Mouse (Mus musculus) erythroid progenitor cell, adult 5-6 weeks (primary cell): ENCODE results near the gene Idh3a. TPM values are rescaled to one million over a fixed set of nuclear protein-coding genes. Genes with fewer than 3 reads are reported as not detected.
"Not testable (repeated sequence)": the region's sequence is repeated elsewhere in the genome, so short reads cannot be mapped to it uniquely, and the experiment has no call there.

ENCODE experiments used
- ATAC-seq: replicated peaks from 2 replicates; pipeline ENCODE4 v1.8.0; 2016; ENCODE audit warnings: moderate number of reproducible peaks, mild to moderate bottlenecking, moderate TSS enrichment, inconsistent platforms; ENCODE audit not compliant: poor library complexity, low FRiP score, severe bottlenecking
- total RNA-seq, 2 experiments: library from RNA; stranded (forward) in 1 of 2; stranded (reverse) in 1 of 2; fragments of 150-400 nt in 1 of 2; fragments of 186-747, 209-891 nt in 1 of 2; gene quantifications; 2 replicates each; pipeline versions ENCODE4 v1.2.3 to v1.2.4; 2015 to 2017; ENCODE audit warnings: low replicate concordance in 2 of 2

Idh3a gene
- total RNA-seq, 2 experiments from 2014 or later, result 19.7 to 26.8 TPM

GRCm38 (mm10) chr9:54584127-54584526, 2.0 kb upstream of the Idh3a start:
- not testable (repeated sequence) for ATAC-seq

- peak; percentile 31 for ATAC-seq
Measured at GRCm38 (mm10) chr9:54585839-54586198, 315 bp upstream of the Idh3a start.

GRCm38 (mm10) chr9:54587863-54588262, 1.7 kb downstream of the Idh3a start:
- no peak for ATAC-seq

GRCm38 (mm10) chr9:54593652-54594051, 7.5 kb downstream of the Idh3a start:
- ATAC-seq, result not testable (repeated sequence)

- ATAC-seq, result no peak
Measured at GRCm38 (mm10) chr9:54596752-54597465, 10.8 kb downstream of the Idh3a start.

GRCm38 (mm10) chr9:54602386-54602785, 16.3 kb downstream of the Idh3a start:
- ATAC-seq, result no peak

GRCm38 (mm10) chr9:54602916-54603315, 16.8 kb downstream of the Idh3a start:
- no peak for ATAC-seq

- no peak for ATAC-seq
Measured at GRCm38 (mm10) chr9:54604131-54604654, 18.1 kb downstream of the Idh3a start.

GRCm38 (mm10) chr9:54604886-54605285, 18.8 kb downstream of the Idh3a start:
- ATAC-seq, result no peak

GRCm38 (mm10) chr9:54612781-54613191, 26.7 kb downstream of the Idh3a start:
- ATAC-seq, result no peak

- peak; percentile 71 for ATAC-seq
Measured at GRCm38 (mm10) chr9:54614182-54614850, 28.2 kb downstream of the Idh3a start.

- no peak for ATAC-seq
Measured at GRCm38 (mm10) chr9:54627240-54627639, 41.1 kb downstream of the Idh3a start.

GRCm38 (mm10) chr9:54628752-54629151, 42.6 kb downstream of the Idh3a start:
- ATAC-seq, result no peak

GRCm38 (mm10) chr9:54629613-54630261, 43.6 kb downstream of the Idh3a start:
- ATAC-seq, result no peak

- no peak for ATAC-seq
Measured at GRCm38 (mm10) chr9:54630905-54631304, 44.8 kb downstream of the Idh3a start.

GRCm38 (mm10) chr9:54633401-54633800, 47.3 kb downstream of the Idh3a start:
- no peak for ATAC-seq

- peak; percentile 63 for ATAC-seq
Measured at GRCm38 (mm10) chr9:54637510-54638314, 51.6 kb downstream of the Idh3a start.

- ATAC-seq, result no peak
Measured at GRCm38 (mm10) chr9:54639192-54639591, 53.1 kb downstream of the Idh3a start.

GRCm38 (mm10) chr9:54641548-54641947, 55.4 kb downstream of the Idh3a start:
- ATAC-seq, result no peak

- no peak for ATAC-seq
Measured at GRCm38 (mm10) chr9:54642149-54642548, 56.0 kb downstream of the Idh3a start.
